Mouse (Mus musculus): ENCODE data around the gene Sgsm2. TPM values are rescaled to one million over a fixed set of nuclear protein-coding genes. Genes with fewer than 3 reads are reported as not detected.

Gene Sgsm2
- polyA plus RNA-seq, 1 experiment, result 9.6 TPM

GRCm38 (mm10) chr11:74838441-74838840 lies 58.4 kb downstream of the Sgsm2 start:
- TF ChIP-seq GATA1 (IDR thresholded peaks at IDR 0.05; ENCODE audit: low read length), result no peak

GRCm38 (mm10) chr11:74837694-74838431 lies 59.0 kb downstream of the Sgsm2 start:
- no peak for TF ChIP-seq GATA1 (IDR thresholded peaks at IDR 0.05; ENCODE audit: low read length)

- no peak for TF ChIP-seq GATA1 (IDR thresholded peaks at IDR 0.05; ENCODE audit: low read length)
Measured at GRCm38 (mm10) chr11:74837056-74837693, 59.7 kb downstream of the Sgsm2 start.

- TF ChIP-seq GATA1 (IDR thresholded peaks at IDR 0.05; ENCODE audit: low read length), result no peak
Measured at GRCm38 (mm10) chr11:74836225-74837055, 60.4 kb downstream of the Sgsm2 start.

- TF ChIP-seq GATA1 (IDR thresholded peaks at IDR 0.05; ENCODE audit: low read length), result no peak
Measured at GRCm38 (mm10) chr11:74835593-74836224, 61.2 kb downstream of the Sgsm2 start.

- TF ChIP-seq GATA1 (IDR thresholded peaks at IDR 0.05; ENCODE audit: low read length), result no peak
Measured at GRCm38 (mm10) chr11:74834650-74835277, 62.1 kb downstream of the Sgsm2 start.

GRCm38 (mm10) chr11:74834359-74834638 lies 62.6 kb downstream of the Sgsm2 start:
- no peak for TF ChIP-seq GATA1 (IDR thresholded peaks at IDR 0.05; ENCODE audit: low read length)

- TF ChIP-seq GATA1 (IDR thresholded peaks at IDR 0.05; ENCODE audit: low read length), result no peak
Measured at GRCm38 (mm10) chr11:74833536-74834358, 63.1 kb downstream of the Sgsm2 start.

- TF ChIP-seq GATA1 (IDR thresholded peaks at IDR 0.05; ENCODE audit: low read length), result no peak
Measured at GRCm38 (mm10) chr11:74832503-74833143, 64.2 kb downstream of the Sgsm2 start.

GRCm38 (mm10) chr11:74831606-74832451 lies 65.0 kb downstream of the Sgsm2 start:
- TF ChIP-seq GATA1 (IDR thresholded peaks at IDR 0.05; ENCODE audit: low read length), result no peak

GRCm38 (mm10) chr11:74831191-74831605 lies 65.7 kb downstream of the Sgsm2 start:
- TF ChIP-seq GATA1 (IDR thresholded peaks at IDR 0.05; ENCODE audit: low read length), result no peak

- TF ChIP-seq GATA1 (IDR thresholded peaks at IDR 0.05; ENCODE audit: low read length), result no peak
Measured at GRCm38 (mm10) chr11:74830256-74831161, 66.4 kb downstream of the Sgsm2 start, which contains the start of gene Mnt. Gene Mnt, plus strand, starts transcription at chr11:74830920.

Measured in G1E-ER4 (cell line).